Comparison of ENCODE assay signal across 8 mouse cellular contexts in genomic region chr9:105395218-105395627, GRCm38 (mm10). TPM values are rescaled to one million over a fixed set of nuclear protein-coding genes. Genes with fewer than 3 reads are reported as not detected.
A peak's percentile ranks its signal among the peaks of the same experiment; 100 is the strongest.
DNase-seq lines count a peak whose midpoint lies in the region; ATAC-seq lines count a peak whose summit lies in the region.

TSS of gene Aste1 (plus strand) at chr9:105395392.
TSS of gene Nek11 (minus strand) at chr9:105395524.

- peaks cover 3% of the 10 kb centered on the region; the same call in 1 of the 2 replicates for H3K36me3 ChIP-seq in hindbrain, embryonic 16.5 days (ENCODE audit: control insufficient read depth, insufficient read depth, low read length)
- no peaks in the 10 kb centered on the region for H3K36me3 ChIP-seq in macrophage (ENCODE audit: inconsistent target)

- WGBS in hindbrain, embryonic 16.5 days, result under 1% methylated on average over 41 of the region's 44 CpGs
- 0% methylated on average over 42 of the region's 44 CpGs for whole genome bisulfite sequencing in macrophage (ENCODE audit: missing documents)

- peak; percentile 88 for DNase-seq in WW6 (ENCODE audit: low read depth, low spot score)
- DNase-seq in cerebellum, postnatal 4 days (ENCODE audit: low spot score in 2 of 2), result peak; percentile 76 to 85
- DNase-seq in gastrocnemius, adult 18-20 months (ENCODE audit: low spot score), result peak; percentile 95
- peak; percentile 92 to 95 for DNase-seq in left cerebral cortex, adult 18-20 months (ENCODE audit: low spot score in 2 of 2)
- peak; percentile 94 for DNase-seq in right cerebral cortex, adult 18-20 months
- DNase-seq in urinary bladder, postnatal 10 days (ENCODE audit: low spot score), result peak; percentile 76

- peak within 1 kb of the TSS; percentile 87 for H3K4me2 ChIP-seq in hindbrain, embryonic 16.5 days (ENCODE audit: low read length)

- peak; percentile 98 for ATAC-seq in hindbrain, embryonic 16.5 days

- H3K79me2 ChIP-seq in macrophage (ENCODE audit: inconsistent target), result peaks cover 39% of the 10 kb centered on the region

- H3K4me1 ChIP-seq in hindbrain, embryonic 16.5 days (ENCODE audit: control insufficient read depth, insufficient read depth, low read depth, low read length), result peaks cover 12% of the 10 kb centered on the region

- peak within 1 kb of the TSS; percentile 78 for H3K9ac ChIP-seq in hindbrain, embryonic 16.5 days (ENCODE audit: low read depth, low read length)

- no peaks in the 10 kb centered on the region for H3K9me3 ChIP-seq in hindbrain, embryonic 16.5 days (ENCODE audit: control insufficient read depth, low read length)

- H3K4me3 ChIP-seq in hindbrain, embryonic 16.5 days (ENCODE audit: low read length), result peak within 1 kb of the TSS; percentile 79
- peak within 1 kb of the TSS; percentile 73 for H3K4me3 ChIP-seq in macrophage (ENCODE audit: inconsistent target)

- peak within 1 kb of the TSS; percentile 86 for H3K27ac ChIP-seq in hindbrain, embryonic 16.5 days (ENCODE audit: low read depth, low read length)
- peak within 1 kb of the TSS; percentile 56 for H3K27ac ChIP-seq in macrophage

- H3K27me3 ChIP-seq in hindbrain, embryonic 16.5 days (replicated peaks; ENCODE audit: control insufficient read depth, insufficient read depth, low read length), result no peaks in the 10 kb centered on the region

RNA-seq across cellular contexts. Expression of gene Aste1, which starts in this region (rescaled TPM):
- 1 to 10 TPM; 1.9 to 2.2 TPM for total RNA-seq in gastrocnemius, adult 18-20 months (2021)
- polyA plus RNA-seq in hindbrain, embryonic 16.5 days (2015; fragmentation: Nextera tagmentation; extraction: Ambion mirVana), result 9.5 and 10.5 TPM in 2 replicates
- 10 to 100 TPM in 1 of 2 experiments, 1 to 10 TPM in 1; 8.4 to 10.4 TPM for total RNA-seq in left cerebral cortex, adult 18-20 months (2021)
- total RNA-seq in macrophage (2018; cell fraction: chromatin; rRNA removed), result 10 to 100 TPM in 20 of 26 experiments, 1 to 10 TPM in 6; 6.3 to 52.7 (median 17.4) TPM
- 1 to 10 TPM; 2.4 to 6.4 (median 4.4) TPM for total RNA-seq in macrophage (2018; cell fraction: cytosol; rRNA removed)
- 10 to 100 TPM in 17 of 26 experiments, 1 to 10 TPM in 9; 3.6 to 33.7 (median 13.9) TPM for total RNA-seq in macrophage (2018; cell fraction: nucleus; rRNA removed)
- polyA plus RNA-seq in macrophage (2018), result 5.0 to 5.9 TPM (median 5.3 TPM) in 3 replicates

RNA-seq across cellular contexts. Expression of gene Nek11, which starts in this region (rescaled TPM):
- total RNA-seq in gastrocnemius, adult 18-20 months (2021), result under 1 TPM in 1 of 2 experiments, not detected in 1; 0.07 TPM
- 3.0 and 3.2 TPM in 2 replicates for polyA plus RNA-seq in hindbrain, embryonic 16.5 days (2015; fragmentation: Nextera tagmentation; extraction: Ambion mirVana)
- 1 to 10 TPM; 1.5 to 1.7 TPM for total RNA-seq in left cerebral cortex, adult 18-20 months (2021)
- 1 to 10 TPM in 3 of 26 experiments, under 1 TPM in 13, not detected in 10; 0.29 to 1.7 (median 0.49) TPM for total RNA-seq in macrophage (2018; cell fraction: chromatin; rRNA removed)
- under 1 TPM in 10 of 26 experiments, not detected in 16; 0.06 to 0.30 (median 0.09) TPM for total RNA-seq in macrophage (2018; cell fraction: cytosol; rRNA removed)
- total RNA-seq in macrophage (2018; cell fraction: nucleus; rRNA removed), result under 1 TPM in 9 of 26 experiments, not detected in 17; 0.20 to 0.78 (median 0.39) TPM
- polyA plus RNA-seq in macrophage (2018), result not detected in 3 replicates

Comparison
In these comparisons a context has a peak if more than half of its experiments do, and no peak if none do; other contexts are left out.
1. Peak in every context shown above with its lines: DNase-seq, ATAC-seq, H3K4me3 ChIP-seq and H3K27ac ChIP-seq.